Mouse (Mus musculus): ENCODE results near the gene Trip11. TPM values are rescaled to one million over a fixed set of nuclear protein-coding genes. Genes with fewer than 3 reads are reported as not detected.

The Trip11 gene
- polyA plus RNA-seq, 1 experiment from 2014 or later = 20.0 TPM

GRCm38 (mm10) chr12:101888312-101888711, 24.8 kb downstream of the Trip11 start:
- Histone ChIP-seq H3K9me3 (replicated peaks) (no peaks in the 10 kb centered on the region), H3K27me3 (ENCODE audit: low read depth, poor library complexity, severe bottlenecking) (no peaks in the 10 kb centered on the region), H3K4me3 (no peak overlapping the region), H3K36me3 (peaks cover 84% of the 10 kb centered on the region), H3K27ac (no peak overlapping the region), H3K4me1 (no peaks in the 10 kb centered on the region)
- DNase-seq (ENCODE audit: low spot score) = no peak
- 91% methylated on average over 2 of the region's 2 CpGs for WGBS

DNA sequence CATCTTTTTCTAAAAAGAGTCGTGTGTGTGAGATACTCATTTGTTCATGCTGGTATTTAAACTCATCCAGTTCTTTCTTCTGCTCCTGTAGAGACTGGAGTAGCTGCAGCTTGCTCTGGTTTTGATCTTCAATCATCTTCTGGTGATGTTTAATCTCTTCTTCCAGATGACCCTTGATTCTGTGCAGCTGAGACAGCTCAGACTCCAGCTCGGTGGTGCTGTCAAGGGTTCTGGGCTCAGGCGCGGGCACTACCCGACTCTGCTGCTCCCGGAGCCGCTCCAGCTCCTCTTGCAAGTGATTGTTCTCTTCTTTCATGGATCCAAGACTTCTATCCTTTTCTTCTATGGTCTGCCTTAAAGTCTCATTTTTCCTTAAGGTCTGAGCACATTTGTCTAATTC, 28.1 kb downstream of the Trip11 start:
- no peaks in the 10 kb centered on the region for H3K9me3 ChIP-seq (replicated peaks)
- no peaks in the 10 kb centered on the region for H3K27me3 ChIP-seq (ENCODE audit: low read depth, poor library complexity, severe bottlenecking)
- no peak overlapping the region for H3K4me3 ChIP-seq
- peaks cover 73% of the 10 kb centered on the region for H3K36me3 ChIP-seq
- H3K4me1 ChIP-seq = no peaks in the 10 kb centered on the region
- DNase-seq (ENCODE audit: low spot score) = no peak
- no peak overlapping the region for H3K27ac ChIP-seq
- 97% methylated on average over 7 of the region's 7 CpGs for WGBS

DNA sequence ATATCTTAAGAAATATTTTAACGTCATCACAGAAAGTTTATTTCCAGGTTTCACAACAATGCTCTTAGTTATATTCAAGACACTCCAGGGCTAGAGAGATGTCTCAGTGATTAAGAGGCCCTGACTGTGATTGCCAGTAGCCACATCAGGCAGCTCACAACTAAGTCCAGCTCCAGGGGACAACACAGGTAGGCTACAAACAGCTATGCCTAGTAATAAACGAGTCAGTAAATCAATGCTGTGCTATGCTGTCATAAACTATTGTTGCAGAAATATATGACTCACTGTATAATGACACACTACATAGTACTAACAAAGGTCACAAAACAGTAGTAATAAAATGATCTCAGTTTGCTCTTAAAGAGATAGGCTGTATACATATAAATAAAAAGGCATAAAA, 36.7 kb downstream of the Trip11 start:
- H3K9me3 ChIP-seq (replicated peaks) = no peaks in the 10 kb centered on the region
- no peaks in the 10 kb centered on the region for H3K27me3 ChIP-seq (ENCODE audit: low read depth, poor library complexity, severe bottlenecking)
- H3K4me3 ChIP-seq = no peak overlapping the region
- H3K4me1 ChIP-seq = no peaks in the 10 kb centered on the region
- peaks cover 64% of the 10 kb centered on the region for H3K36me3 ChIP-seq
- WGBS = 94% methylated on average over 2 of the region's 2 CpGs
- no peak overlapping the region for H3K27ac ChIP-seq
- no peak for DNase-seq (ENCODE audit: low spot score)

GRCm38 (mm10) chr12:101875107-101875506, 38.0 kb downstream of the Trip11 start:
- Histone ChIP-seq H3K27ac (no peak overlapping the region), H3K4me1 (no peaks in the 10 kb centered on the region), H3K36me3 (peaks cover 71% of the 10 kb centered on the region), H3K9me3 (replicated peaks) (no peaks in the 10 kb centered on the region), H3K27me3 (ENCODE audit: low read depth, poor library complexity, severe bottlenecking) (no peaks in the 10 kb centered on the region), H3K4me3 (no peak overlapping the region)
- 83% methylated on average over 1 of the region's 1 CpGs for WGBS
- DNase-seq (ENCODE audit: low spot score) = no peak

DNA sequence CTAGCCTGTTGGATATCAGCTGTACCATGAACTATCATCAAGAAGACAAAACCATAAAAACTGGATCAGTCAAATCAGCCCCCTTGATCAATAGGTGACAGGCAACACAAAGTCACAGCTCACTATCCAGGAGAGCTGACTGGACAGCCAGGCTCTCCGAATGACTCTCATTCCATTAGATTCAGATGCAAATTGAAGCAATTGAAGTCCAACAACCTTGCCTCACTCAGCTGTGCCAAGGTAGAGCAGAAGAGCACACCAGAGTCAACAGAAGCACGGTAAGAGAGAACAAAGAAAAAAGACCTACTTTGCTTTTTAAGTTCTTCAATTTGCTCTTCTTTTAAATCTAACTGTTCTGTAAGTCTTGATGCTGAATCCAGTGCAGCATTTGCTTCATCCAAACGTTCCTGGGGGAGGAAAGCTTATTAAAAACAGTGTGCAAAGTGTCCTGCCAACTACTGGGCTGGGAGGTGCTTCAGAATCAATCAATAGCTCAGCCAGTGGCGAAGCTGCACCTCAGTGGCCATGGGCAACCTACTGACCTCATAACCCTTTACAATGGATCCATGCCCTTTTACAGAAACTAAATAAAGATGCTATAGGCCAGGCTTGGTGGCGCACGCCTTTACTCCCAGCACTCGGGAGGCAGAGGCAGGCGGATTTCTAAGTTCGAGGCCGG, 50.6 kb downstream of the Trip11 start:
- Histone ChIP-seq H3K36me3 (peaks cover 52% of the 10 kb centered on the region), H3K9me3 (replicated peaks) (no peaks in the 10 kb centered on the region), H3K27ac (no peak overlapping the region), H3K4me1 (no peaks in the 10 kb centered on the region), H3K27me3 (ENCODE audit: low read depth, poor library complexity, severe bottlenecking) (no peaks in the 10 kb centered on the region), H3K4me3 (no peak overlapping the region)
- no peak for DNase-seq (ENCODE audit: low spot score)
- WGBS = 88% methylated on average over 10 of the region's 10 CpGs

DNA sequence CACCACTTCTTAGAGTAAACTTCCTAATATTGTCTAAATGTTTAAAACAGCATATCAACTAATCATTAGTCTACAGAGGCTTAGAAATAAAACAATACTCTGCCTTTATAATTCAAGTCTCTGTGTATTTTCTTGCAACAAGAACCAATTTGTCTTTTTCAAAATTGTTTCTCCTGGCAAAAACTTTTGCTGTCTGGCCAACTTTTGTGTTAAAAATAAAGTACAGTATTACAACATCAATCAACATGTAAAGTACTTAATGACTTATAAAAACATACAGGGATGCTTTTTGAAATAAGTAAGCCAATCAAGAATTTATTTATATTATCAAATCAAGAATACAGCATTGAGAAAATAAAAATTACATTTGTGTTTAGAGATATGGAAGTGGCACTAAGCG, 52.8 kb downstream of the Trip11 start:
- Histone ChIP-seq H3K9me3 (replicated peaks) (no peaks in the 10 kb centered on the region), H3K36me3 (peaks cover 34% of the 10 kb centered on the region), H3K27me3 (ENCODE audit: low read depth, poor library complexity, severe bottlenecking) (no peaks in the 10 kb centered on the region), H3K4me3 (no peak overlapping the region), H3K4me1 (no peaks in the 10 kb centered on the region), H3K27ac (no peak overlapping the region)
- DNase-seq (ENCODE audit: low spot score) = no peak
- WGBS = 91% methylated on average over 1 of the region's 1 CpGs

DNA sequence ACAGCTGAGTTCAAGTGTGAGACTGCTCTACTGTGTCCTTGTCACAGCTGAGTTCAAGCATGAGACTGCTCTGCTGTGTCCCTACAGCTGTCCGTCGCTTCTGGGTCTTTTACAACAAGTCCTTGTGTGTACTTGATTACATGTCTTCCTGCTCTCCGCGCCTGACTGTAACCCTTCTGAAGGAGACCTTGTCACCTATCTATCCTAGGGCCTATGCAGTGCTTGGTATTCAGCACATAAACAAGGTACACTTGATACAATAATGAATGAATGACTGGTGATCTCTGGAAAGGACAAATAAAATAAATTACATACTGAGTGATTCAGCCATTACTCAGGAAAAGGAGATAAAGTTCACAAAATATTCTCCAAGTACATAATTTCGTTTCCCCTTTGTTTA, 55.1 kb downstream of the Trip11 start:
- H3K36me3 ChIP-seq = peaks cover 34% of the 10 kb centered on the region
- H3K27me3 ChIP-seq (ENCODE audit: low read depth, poor library complexity, severe bottlenecking) = no peaks in the 10 kb centered on the region
- no peak overlapping the region for H3K27ac ChIP-seq
- H3K4me1 ChIP-seq = no peaks in the 10 kb centered on the region
- H3K9me3 ChIP-seq (replicated peaks) = no peaks in the 10 kb centered on the region
- 91% methylated on average over 5 of the region's 5 CpGs for WGBS
- no peak for DNase-seq (ENCODE audit: low spot score)
- H3K4me3 ChIP-seq = no peak overlapping the region

DNA sequence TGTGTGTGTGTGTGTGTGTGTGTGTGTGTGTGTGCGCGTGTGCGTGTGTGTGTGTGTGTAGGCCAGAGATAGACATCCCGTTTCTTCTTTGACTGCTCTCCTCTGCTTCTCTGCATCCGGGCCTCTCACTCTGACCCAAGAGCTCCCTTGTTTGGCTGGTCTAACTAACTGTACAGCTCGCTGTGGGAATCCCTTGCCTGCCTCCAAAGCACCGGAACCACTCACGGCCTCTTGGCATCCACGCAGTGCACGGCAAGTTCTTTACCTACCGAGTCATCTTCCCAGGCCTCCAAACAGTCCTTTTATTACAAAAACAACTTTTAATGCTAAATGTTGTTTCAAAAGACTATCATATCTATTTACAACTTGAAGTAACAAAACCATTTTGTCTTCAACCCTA, 58.7 kb downstream of the Trip11 start:
- WGBS = 92% methylated on average over 11 of the region's 11 CpGs
- peaks cover 13% of the 10 kb centered on the region for H3K36me3 ChIP-seq
- H3K9me3 ChIP-seq (replicated peaks) = no peaks in the 10 kb centered on the region
- no peak overlapping the region for H3K27ac ChIP-seq
- H3K27me3 ChIP-seq (ENCODE audit: low read depth, poor library complexity, severe bottlenecking) = no peaks in the 10 kb centered on the region
- H3K4me1 ChIP-seq = no peaks in the 10 kb centered on the region
- DNase-seq (ENCODE audit: low spot score) = no peak
- no peak overlapping the region for H3K4me3 ChIP-seq

DNA sequence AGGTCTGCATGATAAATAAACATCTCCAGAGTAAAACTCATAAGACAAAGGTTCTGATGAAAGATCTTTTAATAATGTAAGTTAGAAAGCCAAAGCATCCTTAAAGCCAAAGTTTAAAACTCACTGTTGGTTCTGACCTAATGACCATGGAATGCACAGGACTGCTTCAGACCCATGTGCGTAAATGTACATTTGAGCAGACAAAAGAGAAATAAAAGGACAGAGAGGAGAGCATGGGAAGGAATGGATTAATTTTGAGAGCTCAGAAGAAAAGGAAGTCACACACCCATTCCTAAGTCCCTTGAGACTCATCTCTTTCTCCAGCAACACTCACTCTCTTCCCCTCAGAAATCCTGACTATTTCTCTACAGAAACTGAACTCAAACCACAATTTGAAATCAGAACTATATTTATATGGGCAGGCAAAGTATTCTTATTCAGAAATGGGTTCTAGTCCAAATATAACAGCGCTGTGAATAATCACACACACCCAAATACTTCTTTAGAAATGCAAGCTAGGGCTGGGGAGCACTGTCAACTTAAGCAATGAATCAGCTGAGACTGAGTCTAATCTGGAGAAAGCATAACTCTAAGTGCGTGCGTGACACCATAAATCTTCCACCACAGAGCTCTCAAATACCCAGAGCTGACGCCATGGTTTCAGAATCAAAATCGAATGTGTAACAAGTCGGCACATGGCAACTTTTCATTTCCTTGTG, 61.1 kb downstream of the Trip11 start:
- H3K9me3 ChIP-seq (replicated peaks) = no peaks in the 10 kb centered on the region
- 93% methylated on average over 7 of the region's 7 CpGs for WGBS
- H3K27ac ChIP-seq = no peak overlapping the region
- no peak for DNase-seq (ENCODE audit: low spot score)
- H3K4me3 ChIP-seq = no peak overlapping the region
- no peaks in the 10 kb centered on the region for H3K27me3 ChIP-seq (ENCODE audit: low read depth, poor library complexity, severe bottlenecking)
- H3K4me1 ChIP-seq = no peaks in the 10 kb centered on the region
- peaks cover 13% of the 10 kb centered on the region for H3K36me3 ChIP-seq

GRCm38 (mm10) chr12:101851314-101851713, 61.8 kb downstream of the Trip11 start:
- H3K4me1 ChIP-seq = no peaks in the 10 kb centered on the region
- H3K9me3 ChIP-seq (replicated peaks) = no peaks in the 10 kb centered on the region
- H3K36me3 ChIP-seq = peaks cover 17% of the 10 kb centered on the region
- 92% methylated on average over 9 of the region's 9 CpGs for WGBS
- no peaks in the 10 kb centered on the region for H3K27me3 ChIP-seq (ENCODE audit: low read depth, poor library complexity, severe bottlenecking)
- DNase-seq (ENCODE audit: low spot score) = no peak
- H3K4me3 ChIP-seq = no peak overlapping the region
- no peak overlapping the region for H3K27ac ChIP-seq

DNA sequence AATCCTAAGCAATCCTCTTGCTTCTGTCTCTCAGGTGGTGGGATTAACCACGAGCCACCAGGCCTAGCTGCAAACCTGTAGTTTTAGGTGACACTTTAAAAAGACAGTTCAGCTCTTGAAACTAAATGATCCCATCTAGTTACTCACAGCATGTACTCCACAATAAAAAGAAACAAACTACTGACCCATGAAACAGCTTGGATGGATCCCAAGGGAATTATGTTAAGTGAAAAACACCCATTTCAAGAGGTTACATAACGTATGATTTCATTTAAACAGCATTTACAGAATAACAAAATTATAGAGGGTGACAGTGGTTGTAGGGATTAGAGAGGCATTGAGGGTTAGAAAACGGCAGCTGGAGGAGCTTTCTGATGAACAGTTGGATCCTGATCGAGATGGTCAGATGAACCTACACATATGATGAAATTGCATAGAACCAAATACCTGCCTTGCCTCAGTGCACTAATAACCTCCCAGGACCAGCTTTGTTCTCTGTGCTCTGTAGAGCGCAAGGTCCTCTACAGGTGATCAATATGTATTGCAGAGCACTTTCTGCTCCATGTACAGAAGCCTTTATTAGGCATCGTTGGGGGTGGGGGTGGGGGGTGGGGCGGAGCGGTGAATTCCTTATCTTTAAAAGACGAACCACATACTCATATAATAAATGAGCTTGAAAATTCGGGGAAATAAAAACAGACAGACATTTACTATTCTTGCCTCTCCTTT, 76.4 kb downstream of the Trip11 start:
- no peaks in the 10 kb centered on the region for H3K27me3 ChIP-seq (ENCODE audit: low read depth, poor library complexity, severe bottlenecking)
- H3K4me1 ChIP-seq = no peaks in the 10 kb centered on the region
- WGBS = 94% methylated on average over 10 of the region's 10 CpGs
- no peaks in the 10 kb centered on the region for H3K9me3 ChIP-seq (replicated peaks)
- H3K36me3 ChIP-seq = peaks cover 48% of the 10 kb centered on the region
- H3K27ac ChIP-seq = no peak overlapping the region
- DNase-seq (ENCODE audit: low spot score) = peak; percentile 22
- H3K4me3 ChIP-seq = no peak overlapping the region

DNA sequence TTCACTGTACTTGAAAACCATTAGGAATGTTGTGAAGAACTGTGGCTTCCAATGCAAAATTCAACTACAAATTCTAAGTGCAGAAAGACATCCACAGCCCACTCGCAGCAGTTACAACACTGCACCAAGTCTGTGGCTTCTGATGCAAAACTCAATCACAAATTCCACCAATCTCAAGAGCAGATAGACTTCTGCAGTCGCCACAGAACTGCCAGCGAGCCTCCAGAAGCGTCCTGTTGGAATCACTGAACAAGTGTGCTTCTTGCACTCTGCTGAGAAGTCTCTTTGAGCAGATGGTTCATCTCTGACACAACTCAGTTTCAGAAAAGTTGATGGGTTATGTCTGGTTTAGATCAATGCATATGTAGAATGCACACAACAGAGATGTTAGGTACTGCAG, 78.4 kb downstream of the Trip11 start:
- peaks cover 48% of the 10 kb centered on the region for H3K36me3 ChIP-seq
- WGBS = 93% methylated on average over 4 of the region's 4 CpGs
- H3K27ac ChIP-seq = no peak overlapping the region
- H3K9me3 ChIP-seq (replicated peaks) = no peaks in the 10 kb centered on the region
- H3K4me1 ChIP-seq = peaks cover 4% of the 10 kb centered on the region
- H3K4me3 ChIP-seq = no peak overlapping the region
- peak; percentile 10 for DNase-seq (ENCODE audit: low spot score)
- no peaks in the 10 kb centered on the region for H3K27me3 ChIP-seq (ENCODE audit: low read depth, poor library complexity, severe bottlenecking)

DNA sequence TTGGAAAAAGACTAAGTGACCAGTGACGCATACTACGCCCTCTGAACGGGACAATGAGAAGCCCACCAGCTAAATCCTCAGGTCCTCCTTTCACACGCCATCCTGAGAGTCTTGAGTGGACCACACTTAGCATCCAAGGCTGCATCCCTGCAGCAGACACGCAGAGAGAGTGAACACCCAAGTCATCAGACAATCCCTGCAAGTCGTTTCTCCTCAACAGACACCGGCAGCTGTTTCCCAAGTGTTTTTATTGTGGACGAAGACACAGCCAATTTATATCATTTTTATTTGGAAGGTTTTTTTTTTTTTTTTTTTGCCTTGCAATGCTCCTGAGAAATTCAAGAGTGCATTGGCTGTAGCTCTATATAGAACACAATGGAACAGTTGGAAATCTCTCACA, 79.3 kb downstream of the Trip11 start:
- no peak overlapping the region for H3K4me3 ChIP-seq
- WGBS = 92% methylated on average over 8 of the region's 8 CpGs
- H3K36me3 ChIP-seq = peaks cover 44% of the 10 kb centered on the region
- H3K27me3 ChIP-seq (ENCODE audit: low read depth, poor library complexity, severe bottlenecking) = no peaks in the 10 kb centered on the region
- no peak overlapping the region for H3K27ac ChIP-seq
- no peak for DNase-seq (ENCODE audit: low spot score)
- no peaks in the 10 kb centered on the region for H3K9me3 ChIP-seq (replicated peaks)
- peaks cover 4% of the 10 kb centered on the region for H3K4me1 ChIP-seq
